Mouse (Mus musculus) gastrocnemius, postnatal 25 days (tissue): Measurements from ENCODE around the gene Rsph9. TPM values are rescaled to one million over a fixed set of nuclear protein-coding genes. Genes with fewer than 3 reads are reported as not detected.

Experiments used
- DNase-seq: peaks from one replicate; pipeline ENCODE4 v3.0.0; 2022
- total RNA-seq, 2 experiments: library from RNA; stranded (reverse); gene quantifications; 1 replicate in 1 of 2; 2 replicates in 1 of 2; pipeline ENCODE4 v1.2.3; 2021

Rsph9 gene
- total RNA-seq, 2 experiments from 2014 or later, result 0.29 to 0.38 TPM

GRCm38 (mm10) chr17:46139872-46140271 is 4.1 kb downstream of the Rsph9 start:
- no peak for DNase-seq

GRCm38 (mm10) chr17:46138563-46139236 is 5.3 kb downstream of the Rsph9 start:
- no peak for DNase-seq

- DNase-seq, result no peak
Measured at GRCm38 (mm10) chr17:46132862-46133261, 11.2 kb downstream of the Rsph9 start.

- peak; percentile 54 for DNase-seq
Measured at GRCm38 (mm10) chr17:46132058-46132718, 11.8 kb downstream of the Rsph9 start.

- DNase-seq, result peak; percentile 82
Measured at GRCm38 (mm10) chr17:46129741-46130498, 14.1 kb downstream of the Rsph9 start.

GRCm38 (mm10) chr17:46127814-46128493 is 16.1 kb downstream of the Rsph9 start:
- no peak for DNase-seq

- no peak for DNase-seq
Measured at GRCm38 (mm10) chr17:46126608-46127007, 17.4 kb downstream of the Rsph9 start.

- peak; percentile 65 for DNase-seq
Measured at GRCm38 (mm10) chr17:46123953-46124700, 19.9 kb downstream of the Rsph9 start.

- no peak for DNase-seq
Measured at GRCm38 (mm10) chr17:46123285-46123684, 20.7 kb downstream of the Rsph9 start.

- no peak for DNase-seq
Measured at GRCm38 (mm10) chr17:46122791-46123190, 21.2 kb downstream of the Rsph9 start.

GRCm38 (mm10) chr17:46119641-46120040 is 24.4 kb downstream of the Rsph9 start:
- DNase-seq, result no peak

- DNase-seq, result no peak
Measured at GRCm38 (mm10) chr17:46118423-46118850, 25.6 kb downstream of the Rsph9 start.

- peak; percentile 44 for DNase-seq
Measured at GRCm38 (mm10) chr17:46117623-46118422, 26.2 kb downstream of the Rsph9 start.

- DNase-seq, result no peak
Measured at GRCm38 (mm10) chr17:46116881-46117280, 27.1 kb downstream of the Rsph9 start.

GRCm38 (mm10) chr17:46116138-46116537 is 27.9 kb downstream of the Rsph9 start:
- no peak for DNase-seq

- no peak for DNase-seq
Measured at GRCm38 (mm10) chr17:46115489-46115888, 28.5 kb downstream of the Rsph9 start.

- DNase-seq, result peak; percentile 77
Measured at GRCm38 (mm10) chr17:46110402-46111289, 33.4 kb downstream of the Rsph9 start, which contains the start of gene Mrps18a. Gene Mrps18a (plus strand): TSS chr17:46110986.

- no peak for DNase-seq
Measured at GRCm38 (mm10) chr17:46108286-46108685, 35.7 kb downstream of the Rsph9 start.

GRCm38 (mm10) chr17:46104487-46104886 is 39.5 kb downstream of the Rsph9 start:
- DNase-seq, result peak; percentile 86
